Mouse (Mus musculus): Measurements from ENCODE around the gene Bckdk. TPM values are rescaled to one million over a fixed set of nuclear protein-coding genes. Genes with fewer than 3 reads are reported as not detected.
"Not testable (repeated sequence)": the region's sequence is repeated elsewhere in the genome, so short reads cannot be mapped to it uniquely, and the experiment has no call there.

Bckdk gene
- total RNA-seq, 2 experiments from 2014 or later = 36.9 to 41.7 TPM

GRCm38 (mm10) chr7:127926846-127927245 is 23.0 kb downstream of the Bckdk start:
- no peak for DNase-seq (ENCODE audit: low spot score in 2 of 2)
- H3K4me3 ChIP-seq = no peak overlapping the region
- H3K27ac ChIP-seq = no peak overlapping the region
- no peak for TF ChIP-seq CTCF (conservative IDR thresholded peaks at IDR 0.05)

- no peak overlapping the region for H3K27ac ChIP-seq
- TF ChIP-seq CTCF (conservative IDR thresholded peaks at IDR 0.05) = no peak
- H3K4me3 ChIP-seq = no peak overlapping the region
- no peak for DNase-seq (ENCODE audit: low spot score in 2 of 2)
Observed at GRCm38 (mm10) chr7:127927726-127928125, 23.8 kb downstream of the Bckdk start.

- H3K4me3 ChIP-seq = no peak overlapping the region
- peak; percentile 35 for TF ChIP-seq CTCF (conservative IDR thresholded peaks at IDR 0.05)
- no peak overlapping the region for H3K27ac ChIP-seq
- DNase-seq (ENCODE audit: low spot score in 2 of 2) = no peak
Observed at GRCm38 (mm10) chr7:127928596-127928995, 24.7 kb downstream of the Bckdk start.

- TF ChIP-seq CTCF (conservative IDR thresholded peaks at IDR 0.05) = no peak
- no peak within 1 kb of the TSS for H3K4me3 ChIP-seq
- DNase-seq (ENCODE audit: low spot score in 2 of 2) = no peak
- H3K27ac ChIP-seq = no peak within 1 kb of the TSS
Observed at GRCm38 (mm10) chr7:127929923-127930322, 26.0 kb downstream of the Bckdk start, which contains the start of gene Prss8. Gene Prss8, minus strand, starts transcription at chr7:127930104.

GRCm38 (mm10) chr7:127930636-127931035 is 26.8 kb downstream of the Bckdk start:
- DNase-seq (ENCODE audit: low spot score in 2 of 2) = no peak
- Histone ChIP-seq H3K27ac (no peak overlapping the region), H3K4me3 (no peak overlapping the region)
- no peak for TF ChIP-seq CTCF (conservative IDR thresholded peaks at IDR 0.05)

GRCm38 (mm10) chr7:127931351-127932135 is 27.7 kb downstream of the Bckdk start:
- H3K4me3 ChIP-seq = no peak overlapping the region
- DNase-seq (ENCODE audit: low spot score in 2 of 2) = no peak
- no peak overlapping the region for H3K27ac ChIP-seq
- TF ChIP-seq CTCF (conservative IDR thresholded peaks at IDR 0.05) = no peak

- no peak for DNase-seq (ENCODE audit: low spot score in 2 of 2)
- H3K4me3 ChIP-seq = no peak overlapping the region
- no peak overlapping the region for H3K27ac ChIP-seq
- TF ChIP-seq CTCF (conservative IDR thresholded peaks at IDR 0.05) = no peak
Observed at GRCm38 (mm10) chr7:127932273-127933031, 28.6 kb downstream of the Bckdk start.

GRCm38 (mm10) chr7:127934075-127934474 is 30.2 kb downstream of the Bckdk start:
- H3K4me3 ChIP-seq = no peak overlapping the region
- TF ChIP-seq CTCF (conservative IDR thresholded peaks at IDR 0.05) = no peak
- H3K27ac ChIP-seq = no peak overlapping the region
- DNase-seq (ENCODE audit: low spot score in 2 of 2) = no peak

GRCm38 (mm10) chr7:127935028-127935722 is 31.3 kb downstream of the Bckdk start:
- H3K4me3 ChIP-seq = peak overlapping the region; percentile 81
- TF ChIP-seq CTCF (conservative IDR thresholded peaks at IDR 0.05) = peak; percentile 100; the same call in 1 of the 2 replicates
- H3K27ac ChIP-seq = peak overlapping the region; percentile 95
- peak; percentile 94 to 96 for DNase-seq (ENCODE audit: low spot score in 2 of 2)

- Histone ChIP-seq H3K27ac (peak overlapping the region; percentile 95), H3K4me3 (peak overlapping the region; percentile 81)
- no peak for DNase-seq (ENCODE audit: low spot score in 2 of 2)
- peak; percentile 7; the same call in 1 of the 2 replicates for TF ChIP-seq CTCF (conservative IDR thresholded peaks at IDR 0.05)
Observed at GRCm38 (mm10) chr7:127935748-127936159, 31.9 kb downstream of the Bckdk start.

GRCm38 (mm10) chr7:127936216-127936884 is 32.5 kb downstream of the Bckdk start:
- TF ChIP-seq CTCF (conservative IDR thresholded peaks at IDR 0.05) = no peak
- H3K27ac ChIP-seq = peak overlapping the region; percentile 95
- no peak for DNase-seq (ENCODE audit: low spot score in 2 of 2)
- H3K4me3 ChIP-seq = peak overlapping the region; percentile 81

GRCm38 (mm10) chr7:127942097-127942496 is 38.2 kb downstream of the Bckdk start:
- not testable (repeated sequence) for H3K4me3 ChIP-seq, H3K27ac ChIP-seq
- peak in 1 of 2 experiments; percentile 8 for DNase-seq (ENCODE audit: low spot score in 2 of 2)
- peak; percentile 61 for TF ChIP-seq CTCF (conservative IDR thresholded peaks at IDR 0.05)
